Mouse (Mus musculus): ENCODE measurements around the gene Ccdc141. TPM values are rescaled to one million over a fixed set of nuclear protein-coding genes. Genes with fewer than 3 reads are reported as not detected.

Ccdc141 gene
- 3.7 and 4.4 TPM in 2 replicates for polyA plus RNA-seq (2015; fragmentation: Nextera tagmentation; extraction: Ambion mirVana)

- WGBS: 11% methylated on average over 4 of the region's 6 CpGs
- no peaks in the 10 kb centered on the region for H3K9me3 ChIP-seq (ENCODE audit: control insufficient read depth, low read length)
- peak within 1 kb of the TSS; percentile 59 for H3K9ac ChIP-seq (ENCODE audit: low read depth, low read length)
- no peaks in the 10 kb centered on the region for H3K36me3 ChIP-seq (ENCODE audit: control insufficient read depth, insufficient read depth, low read length)
- peak within 1 kb of the TSS; percentile 93 for H3K4me2 ChIP-seq (ENCODE audit: low read depth, low read length)
- H3K4me1 ChIP-seq (ENCODE audit: control insufficient read depth, insufficient read depth, low read length): peaks cover 10% of the 10 kb centered on the region; the same call in 1 of the 2 replicates
- H3K4me3 ChIP-seq (ENCODE audit: low read length): peak within 1 kb of the TSS; percentile 59
- no peaks in the 10 kb centered on the region for H3K27me3 ChIP-seq (replicated peaks; ENCODE audit: control insufficient read depth, insufficient read depth, low read length)
- H3K27ac ChIP-seq (ENCODE audit: low read length): peak within 1 kb of the TSS; percentile 21
- no peak for ATAC-seq
Measured at GRCm38 (mm10) chr2:77170633-77171105, at the start of gene Ccdc141. Gene Ccdc141, minus strand, starts transcription at chr2:77170636.

- Histone ChIP-seq H3K36me3 (ENCODE audit: control insufficient read depth, insufficient read depth, low read length) (no peaks in the 10 kb centered on the region), H3K4me1 (ENCODE audit: control insufficient read depth, insufficient read depth, low read length) (no peaks in the 10 kb centered on the region), H3K27me3 (replicated peaks; ENCODE audit: control insufficient read depth, insufficient read depth, low read length) (no peaks in the 10 kb centered on the region), H3K27ac (ENCODE audit: low read length) (no peak overlapping the region), H3K9ac (ENCODE audit: low read depth, low read length) (no peak overlapping the region), H3K4me3 (ENCODE audit: low read length) (no peak overlapping the region), H3K4me2 (ENCODE audit: low read depth, low read length) (no peak overlapping the region), H3K9me3 (ENCODE audit: control insufficient read depth, low read length) (no peaks in the 10 kb centered on the region)
- 78% methylated on average over 5 of the region's 5 CpGs for WGBS
- ATAC-seq: no peak
Measured at GRCm38 (mm10) chr2:77212885-77213284, 42.4 kb upstream of the Ccdc141 start.

GRCm38 (mm10) chr2:77206951-77207350, 36.5 kb upstream of the Ccdc141 start:
- no peak overlapping the region for H3K27ac ChIP-seq (ENCODE audit: low read length)
- 95% methylated on average over 3 of the region's 3 CpGs for WGBS
- no peaks in the 10 kb centered on the region for H3K4me1 ChIP-seq (ENCODE audit: control insufficient read depth, insufficient read depth, low read length)
- H3K27me3 ChIP-seq (replicated peaks; ENCODE audit: control insufficient read depth, insufficient read depth, low read length): no peaks in the 10 kb centered on the region
- H3K4me3 ChIP-seq (ENCODE audit: low read length): no peak overlapping the region
- H3K4me2 ChIP-seq (ENCODE audit: low read depth, low read length): no peak overlapping the region
- H3K9ac ChIP-seq (ENCODE audit: low read depth, low read length): no peak overlapping the region
- ATAC-seq: no peak
- H3K9me3 ChIP-seq (ENCODE audit: control insufficient read depth, low read length): no peaks in the 10 kb centered on the region
- H3K36me3 ChIP-seq (ENCODE audit: control insufficient read depth, insufficient read depth, low read length): no peaks in the 10 kb centered on the region

- Histone ChIP-seq H3K36me3 (ENCODE audit: control insufficient read depth, insufficient read depth, low read length) (no peaks in the 10 kb centered on the region), H3K27ac (ENCODE audit: low read length) (no peak overlapping the region), H3K27me3 (replicated peaks; ENCODE audit: control insufficient read depth, insufficient read depth, low read length) (no peaks in the 10 kb centered on the region), H3K4me2 (ENCODE audit: low read depth, low read length) (no peak overlapping the region), H3K4me3 (ENCODE audit: low read length) (no peak overlapping the region), H3K4me1 (ENCODE audit: control insufficient read depth, insufficient read depth, low read length) (no peaks in the 10 kb centered on the region), H3K9me3 (ENCODE audit: control insufficient read depth, low read length) (no peaks in the 10 kb centered on the region), H3K9ac (ENCODE audit: low read depth, low read length) (no peak overlapping the region)
- no peak for ATAC-seq
- 55% methylated on average over 2 of the region's 2 CpGs for WGBS
Measured at GRCm38 (mm10) chr2:77203916-77204315, 33.5 kb upstream of the Ccdc141 start.

GRCm38 (mm10) chr2:77201900-77202299, 31.5 kb upstream of the Ccdc141 start:
- Histone ChIP-seq H3K9ac (ENCODE audit: low read depth, low read length) (no peak overlapping the region), H3K4me1 (ENCODE audit: control insufficient read depth, insufficient read depth, low read length) (no peaks in the 10 kb centered on the region), H3K4me3 (ENCODE audit: low read length) (no peak overlapping the region), H3K9me3 (ENCODE audit: control insufficient read depth, low read length) (no peaks in the 10 kb centered on the region), H3K27me3 (replicated peaks; ENCODE audit: control insufficient read depth, insufficient read depth, low read length) (no peaks in the 10 kb centered on the region), H3K27ac (ENCODE audit: low read length) (no peak overlapping the region), H3K4me2 (ENCODE audit: low read depth, low read length) (no peak overlapping the region), H3K36me3 (ENCODE audit: control insufficient read depth, insufficient read depth, low read length) (no peaks in the 10 kb centered on the region)
- WGBS: 94% methylated on average over 1 of the region's 1 CpGs
- no peak for ATAC-seq

- Histone ChIP-seq H3K4me1 (ENCODE audit: control insufficient read depth, insufficient read depth, low read length) (no peaks in the 10 kb centered on the region), H3K9ac (ENCODE audit: low read depth, low read length) (no peak overlapping the region), H3K27ac (ENCODE audit: low read length) (no peak overlapping the region), H3K4me3 (ENCODE audit: low read length) (no peak overlapping the region), H3K9me3 (ENCODE audit: control insufficient read depth, low read length) (no peaks in the 10 kb centered on the region), H3K4me2 (ENCODE audit: low read depth, low read length) (no peak overlapping the region), H3K36me3 (ENCODE audit: control insufficient read depth, insufficient read depth, low read length) (no peaks in the 10 kb centered on the region), H3K27me3 (replicated peaks; ENCODE audit: control insufficient read depth, insufficient read depth, low read length) (no peaks in the 10 kb centered on the region)
- 76% methylated on average over 5 of the region's 5 CpGs for WGBS
- no peak; the same call in 1 of the 2 replicates for ATAC-seq
Measured at GRCm38 (mm10) chr2:77200958-77201614, 30.6 kb upstream of the Ccdc141 start.

GRCm38 (mm10) chr2:77200379-77200778, 29.9 kb upstream of the Ccdc141 start:
- no peak for ATAC-seq

GRCm38 (mm10) chr2:77198246-77198645, 27.8 kb upstream of the Ccdc141 start:
- Histone ChIP-seq H3K4me1 (ENCODE audit: control insufficient read depth, insufficient read depth, low read length) (no peaks in the 10 kb centered on the region), H3K4me2 (ENCODE audit: low read depth, low read length) (no peak overlapping the region), H3K9ac (ENCODE audit: low read depth, low read length) (no peak overlapping the region), H3K36me3 (ENCODE audit: control insufficient read depth, insufficient read depth, low read length) (no peaks in the 10 kb centered on the region), H3K27ac (ENCODE audit: low read length) (no peak overlapping the region), H3K4me3 (ENCODE audit: low read length) (no peak overlapping the region), H3K9me3 (ENCODE audit: control insufficient read depth, low read length) (no peaks in the 10 kb centered on the region), H3K27me3 (replicated peaks; ENCODE audit: control insufficient read depth, insufficient read depth, low read length) (no peaks in the 10 kb centered on the region)
- ATAC-seq: no peak
- 61% methylated on average over 5 of the region's 5 CpGs for WGBS

More at GRCm38 (mm10) chr2:77200379-77200778, 29.9 kb upstream of the Ccdc141 start:
- Histone ChIP-seq H3K27me3 (replicated peaks; ENCODE audit: control insufficient read depth, insufficient read depth, low read length) (no peaks in the 10 kb centered on the region), H3K4me2 (ENCODE audit: low read depth, low read length) (no peak overlapping the region), H3K9me3 (ENCODE audit: control insufficient read depth, low read length) (no peaks in the 10 kb centered on the region), H3K9ac (ENCODE audit: low read depth, low read length) (no peak overlapping the region), H3K27ac (ENCODE audit: low read length) (no peak overlapping the region), H3K4me3 (ENCODE audit: low read length) (no peak overlapping the region), H3K4me1 (ENCODE audit: control insufficient read depth, insufficient read depth, low read length) (no peaks in the 10 kb centered on the region), H3K36me3 (ENCODE audit: control insufficient read depth, insufficient read depth, low read length) (no peaks in the 10 kb centered on the region)
- 94% methylated on average over 4 of the region's 4 CpGs for WGBS

GRCm38 (mm10) chr2:77196819-77197218, 26.4 kb upstream of the Ccdc141 start:
- Histone ChIP-seq H3K4me1 (ENCODE audit: control insufficient read depth, insufficient read depth, low read length) (no peaks in the 10 kb centered on the region), H3K4me2 (ENCODE audit: low read depth, low read length) (no peak overlapping the region), H3K9me3 (ENCODE audit: control insufficient read depth, low read length) (no peaks in the 10 kb centered on the region), H3K9ac (ENCODE audit: low read depth, low read length) (no peak overlapping the region), H3K27ac (ENCODE audit: low read length) (no peak overlapping the region), H3K27me3 (replicated peaks; ENCODE audit: control insufficient read depth, insufficient read depth, low read length) (no peaks in the 10 kb centered on the region), H3K36me3 (ENCODE audit: control insufficient read depth, insufficient read depth, low read length) (no peaks in the 10 kb centered on the region), H3K4me3 (ENCODE audit: low read length) (no peak overlapping the region)
- no peak for ATAC-seq
- 82% methylated on average over 4 of the region's 4 CpGs for WGBS

GRCm38 (mm10) chr2:77195056-77195455, 24.6 kb upstream of the Ccdc141 start:
- no peaks in the 10 kb centered on the region for H3K36me3 ChIP-seq (ENCODE audit: control insufficient read depth, insufficient read depth, low read length)
- no peaks in the 10 kb centered on the region for H3K9me3 ChIP-seq (ENCODE audit: control insufficient read depth, low read length)
- H3K27ac ChIP-seq (ENCODE audit: low read length): no peak overlapping the region
- H3K9ac ChIP-seq (ENCODE audit: low read depth, low read length): no peak overlapping the region
- 91% methylated on average over 5 of the region's 5 CpGs for WGBS
- no peaks in the 10 kb centered on the region for H3K4me1 ChIP-seq (ENCODE audit: control insufficient read depth, insufficient read depth, low read length)
- no peak overlapping the region for H3K4me2 ChIP-seq (ENCODE audit: low read depth, low read length)
- no peak for ATAC-seq
- H3K27me3 ChIP-seq (replicated peaks; ENCODE audit: control insufficient read depth, insufficient read depth, low read length): no peaks in the 10 kb centered on the region
- no peak overlapping the region for H3K4me3 ChIP-seq (ENCODE audit: low read length)

Data from intestine, embryonic 16.5 days (tissue).